Mouse (Mus musculus): ENCODE results near the gene Gmeb1. TPM values are rescaled to one million over a fixed set of nuclear protein-coding genes. Genes with fewer than 3 reads are reported as not detected.
A peak's percentile ranks its signal among the peaks of the same experiment; 100 is the strongest.

Gene Gmeb1
- total and polyA plus RNA-seq, 3 experiments, result 9.9 to 29.6 TPM; not detected in 1

- H3K27me3 ChIP-seq (ENCODE audit: control insufficient read depth in 1 of 2, insufficient read depth in 2 of 2, low read length in 2 of 2), result no peaks in the 10 kb centered on the region
- peak overlapping the region; percentile 82 for H3K27ac ChIP-seq (ENCODE audit: control insufficient read depth, low read depth, low read length)
- no peaks in the 10 kb centered on the region for H3K9me3 ChIP-seq (replicated peaks; ENCODE audit: insufficient read depth, low read length)
- H3K36me3 ChIP-seq (ENCODE audit: control insufficient read depth in 1 of 2, insufficient read depth in 2 of 2, low read length in 2 of 2), result peaks cover 3 to 53% of the 10 kb centered on the region in 2 experiments
- H3K79me2 ChIP-seq (ENCODE audit: control insufficient read depth, insufficient read depth, low read length, poor library complexity), result peaks cover 22% of the 10 kb centered on the region
- peaks cover 40 to 47% of the 10 kb centered on the region in 2 experiments for H3K4me1 ChIP-seq (ENCODE audit: control insufficient read depth in 1 of 2, insufficient read depth in 2 of 2, low read length in 2 of 2)
- H3K4me3 ChIP-seq (ENCODE audit: control insufficient read depth in 1 of 2, insufficient read depth in 1 of 2, low read depth in 2 of 2, low read length in 2 of 2), result peak overlapping the region; percentile 34 to 53; a peak in 3 of 4 replicates
- H3K9ac ChIP-seq (ENCODE audit: control insufficient read depth, low read depth, low read length, poor library complexity, severe bottlenecking), result peak overlapping the region; percentile 56
- DNase-seq (ENCODE audit: low read depth, low spot score), result peak; percentile 90
- TF ChIP-seq RCOR1 (IDR thresholded peaks at IDR 0.05; ENCODE audit: low read depth, low read length) (peak; percentile 63; the same call in 1 of the 2 replicates), GABPA (IDR thresholded peaks at IDR 0.05; ENCODE audit: low read depth, low read length) (no peak), ZMIZ1 (IDR thresholded peaks at IDR 0.05; ENCODE audit: low read depth, low read length) (no peak), POLR2AphosphoS5 (IDR thresholded peaks at IDR 0.05; ENCODE audit: borderline replicate concordance, low read depth, low read length) (no peak), UBTF (IDR thresholded peaks at IDR 0.05; ENCODE audit: borderline replicate concordance, insufficient read depth, low read depth, low read length) (no peak), MYB (IDR thresholded peaks at IDR 0.05; ENCODE audit: low read depth, low read length) (no peak), ELF1 (IDR thresholded peaks at IDR 0.05; ENCODE audit: low read depth, low read length) (peak; percentile 82), SIN3A (IDR thresholded peaks at IDR 0.05; ENCODE audit: low read length) (peak; percentile 88), TCF12 (IDR thresholded peaks at IDR 0.05; ENCODE audit: low read depth, low read length) (peak; percentile 85), ZNF384 (IDR thresholded peaks at IDR 0.05; ENCODE audit: low read depth, low read length) (no peak), CHD2 (IDR thresholded peaks at IDR 0.05; ENCODE audit: low read length) (no peak), CTCF (IDR thresholded peaks at IDR 0.05 in 2 of 3, conservative IDR thresholded peaks at IDR 0.05 in 1 of 3; ENCODE audit: control insufficient read depth in 1 of 3, insufficient read depth in 1 of 3, low read depth in 2 of 3, low read length in 3 of 3, poor library complexity in 1 of 3, severe bottlenecking in 1 of 3) (no peak), ZKSCAN1 (IDR thresholded peaks at IDR 0.05; ENCODE audit: low read depth, low read length) (no peak), ZC3H11A (IDR thresholded peaks at IDR 0.05; ENCODE audit: low read depth, low read length) (no peak), MEF2A (IDR thresholded peaks at IDR 0.05; ENCODE audit: extremely low read depth, insufficient replicate concordance, low read depth, low read length, poor library complexity, severe bottlenecking) (no peak), BHLHE40 (IDR thresholded peaks at IDR 0.05; ENCODE audit: borderline replicate concordance, low read depth, low read length) (peak; percentile 65; the same call in 1 of the 2 replicates), MAX (IDR thresholded peaks at IDR 0.05; ENCODE audit: low read length) (peak; percentile 83), TAL1 (IDR thresholded peaks at IDR 0.05; ENCODE audit: low read length) (peak; percentile 67), KAT2A (conservative IDR thresholded peaks at IDR 0.05; ENCODE audit: low read depth, low read length) (peak; percentile 50), TBP (IDR thresholded peaks at IDR 0.05; ENCODE audit: low read depth, low read length) (peak; percentile 86), MXI1 (IDR thresholded peaks at IDR 0.05; ENCODE audit: low read depth, low read length) (peak; percentile 88), NRF1 (IDR thresholded peaks at IDR 0.05; ENCODE audit: insufficient read depth, low read depth, low read length, poor library complexity, severe bottlenecking) (no peak), ETS1 (IDR thresholded peaks at IDR 0.05; ENCODE audit: low read depth, low read length) (peak; percentile 87), GATA1 (IDR thresholded peaks at IDR 0.05; ENCODE audit: low read depth, low read length) (peak; percentile 96), USF2 (IDR thresholded peaks at IDR 0.05; ENCODE audit: borderline replicate concordance in 1 of 2, insufficient read depth in 1 of 2, low read depth in 1 of 2, low read length in 2 of 2) (no peak), JUND (IDR thresholded peaks at IDR 0.05; ENCODE audit: low read depth, low read length) (no peak), E2F4 (IDR thresholded peaks at IDR 0.05; ENCODE audit: borderline replicate concordance, low read depth, low read length) (no peak), EP300 (IDR thresholded peaks at IDR 0.05; ENCODE audit: low read depth in 1 of 2, low read length in 2 of 2) (peak; percentile 89 to 90), MYC (IDR thresholded peaks at IDR 0.05; ENCODE audit: low read depth, low read length) (peak; percentile 93), POLR2AphosphoS2 (IDR thresholded peaks at IDR 0.05; ENCODE audit: low read length) (peak; percentile 82; the same call in 1 of the 2 replicates), RAD21 (IDR thresholded peaks at IDR 0.05; ENCODE audit: low read depth, low read length) (no peak), MAFK (IDR thresholded peaks at IDR 0.05; ENCODE audit: borderline replicate concordance, low read depth, low read length) (no peak), USF1 (IDR thresholded peaks at IDR 0.05; ENCODE audit: low read depth, low read length) (peak; percentile 74), SMC3 (IDR thresholded peaks at IDR 0.05; ENCODE audit: low read depth, low read length) (peak; percentile 23), POLR2A (IDR thresholded peaks at IDR 0.05; ENCODE audit: control insufficient read depth in 1 of 2, insufficient read depth in 1 of 2, low read depth in 1 of 2, low read length in 2 of 2, poor library complexity in 1 of 2) (peak in 1 of 2 experiments; percentile 71; a peak in 2 of 4 replicates), HCFC1 (IDR thresholded peaks at IDR 0.05; ENCODE audit: low read depth, low read length) (peak; percentile 71), CHD1 (IDR thresholded peaks at IDR 0.05; ENCODE audit: low read depth, low read length) (no peak)
Observed at GRCm38 (mm10) chr4:132214847-132215246, 46.6 kb downstream of the Gmeb1 start.

Data from MEL (cell line).